Mouse (Mus musculus): Measurements from ENCODE around the gene Slpi. TPM values are rescaled to one million over a fixed set of nuclear protein-coding genes. Genes with fewer than 3 reads are reported as not detected.

The Slpi gene
- total RNA-seq, 2 experiments from 2014 or later = 11.0 to 36.9 TPM

DNA sequence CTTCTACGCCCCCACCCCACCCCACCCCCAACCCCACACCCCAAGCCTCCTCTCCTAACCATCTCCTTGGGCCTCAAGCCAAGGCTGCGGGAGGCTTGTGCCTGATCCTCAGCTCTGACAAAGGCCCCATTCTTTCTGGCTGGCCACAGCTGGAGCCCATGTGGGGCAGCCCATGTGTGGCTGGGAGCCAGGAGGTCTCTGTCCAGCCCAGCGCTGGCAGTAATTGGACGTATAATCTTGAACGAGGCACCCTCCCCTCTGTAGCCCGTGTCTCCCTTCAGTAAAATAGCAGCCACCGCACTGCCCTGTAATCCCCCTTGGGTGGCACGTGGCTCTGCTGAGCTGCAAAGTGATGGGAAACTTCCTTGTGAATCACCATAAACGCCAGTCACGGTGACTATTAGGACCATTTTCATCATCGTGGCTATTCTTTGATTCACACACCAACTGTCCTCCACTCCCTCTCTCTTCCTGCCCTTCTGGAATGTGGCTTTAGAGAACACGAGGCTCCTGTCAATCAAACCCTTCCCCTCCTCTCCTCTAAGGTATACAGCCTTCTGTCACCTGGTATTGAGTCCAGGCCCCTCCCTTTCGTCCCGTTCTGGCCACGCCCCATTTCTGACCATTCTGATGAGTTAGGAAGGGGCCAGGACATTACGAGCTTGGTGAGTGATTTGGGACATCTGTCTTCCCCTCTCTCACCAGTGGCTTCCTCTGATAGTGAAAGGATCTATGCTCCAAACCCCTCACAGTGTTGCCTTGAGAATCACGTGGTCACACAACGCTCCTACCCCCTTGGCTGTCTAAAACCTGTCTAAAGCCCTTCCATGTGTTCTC, 2.8 kb downstream of the Slpi start:
- ATAC-seq (replicated peaks; ENCODE audit: low FRiP score, poor library complexity, severe bottlenecking) = no peak

DNA sequence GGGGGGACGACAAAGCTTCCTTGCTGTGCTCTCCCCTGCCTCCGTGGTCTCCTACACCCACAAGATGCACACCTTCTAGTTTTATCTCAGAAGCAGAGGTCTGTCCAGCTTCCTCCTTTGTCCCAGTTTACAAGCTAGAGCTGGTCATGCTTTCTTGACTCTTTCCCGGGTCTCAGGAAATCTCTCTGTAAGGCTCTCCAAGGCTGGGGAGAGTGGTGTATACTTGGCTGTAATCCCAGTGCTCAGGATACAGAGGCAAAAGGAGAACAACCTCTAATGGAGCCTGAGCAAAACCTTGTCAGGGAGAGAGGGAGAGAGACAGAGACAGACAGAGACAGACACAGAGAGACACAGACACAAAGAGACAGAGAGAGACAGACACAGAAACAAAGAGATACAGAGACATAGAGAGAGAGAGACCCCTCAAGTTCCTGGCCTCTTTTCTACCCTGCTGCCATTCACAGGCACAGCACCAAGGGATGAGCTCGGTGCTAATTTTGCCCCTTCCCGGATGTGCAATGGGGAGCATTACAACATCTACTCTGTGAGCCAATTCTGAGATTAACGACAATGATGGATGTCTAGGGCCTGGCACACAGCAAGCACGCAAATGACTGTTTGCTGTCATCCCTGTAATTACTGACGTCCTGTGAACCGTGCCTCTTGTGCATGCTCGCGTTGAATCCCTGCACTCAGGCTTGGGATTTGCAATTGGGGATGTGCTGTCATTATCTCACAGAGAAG, 5.1 kb downstream of the Slpi start:
- ATAC-seq (replicated peaks; ENCODE audit: low FRiP score, poor library complexity, severe bottlenecking) = no peak

DNA sequence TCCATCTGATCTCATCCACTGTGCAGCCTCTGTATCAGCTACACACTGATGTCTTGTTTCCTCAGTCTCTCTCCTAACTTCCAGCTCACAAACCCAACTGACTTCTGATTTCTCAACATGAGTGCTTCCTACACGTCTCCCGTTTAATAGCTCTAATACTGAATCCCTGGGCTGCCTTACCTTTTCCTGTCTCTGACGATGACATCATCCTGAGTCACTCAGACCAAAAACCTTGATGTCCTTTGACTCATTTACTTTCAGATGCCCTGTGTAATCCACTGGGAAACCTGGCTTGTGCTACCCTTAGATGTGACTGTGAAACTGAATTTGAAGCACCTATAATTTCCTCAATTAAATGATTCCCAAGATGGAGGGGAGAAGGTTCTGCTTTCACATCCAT, 5.9 kb downstream of the Slpi start:
- ATAC-seq (replicated peaks; ENCODE audit: low FRiP score, poor library complexity, severe bottlenecking) = no peak

- ATAC-seq (replicated peaks; ENCODE audit: low FRiP score, poor library complexity, severe bottlenecking) = no peak
Observed at GRCm38 (mm10) chr2:164381726-164382125, 7.2 kb downstream of the Slpi start.

DNA sequence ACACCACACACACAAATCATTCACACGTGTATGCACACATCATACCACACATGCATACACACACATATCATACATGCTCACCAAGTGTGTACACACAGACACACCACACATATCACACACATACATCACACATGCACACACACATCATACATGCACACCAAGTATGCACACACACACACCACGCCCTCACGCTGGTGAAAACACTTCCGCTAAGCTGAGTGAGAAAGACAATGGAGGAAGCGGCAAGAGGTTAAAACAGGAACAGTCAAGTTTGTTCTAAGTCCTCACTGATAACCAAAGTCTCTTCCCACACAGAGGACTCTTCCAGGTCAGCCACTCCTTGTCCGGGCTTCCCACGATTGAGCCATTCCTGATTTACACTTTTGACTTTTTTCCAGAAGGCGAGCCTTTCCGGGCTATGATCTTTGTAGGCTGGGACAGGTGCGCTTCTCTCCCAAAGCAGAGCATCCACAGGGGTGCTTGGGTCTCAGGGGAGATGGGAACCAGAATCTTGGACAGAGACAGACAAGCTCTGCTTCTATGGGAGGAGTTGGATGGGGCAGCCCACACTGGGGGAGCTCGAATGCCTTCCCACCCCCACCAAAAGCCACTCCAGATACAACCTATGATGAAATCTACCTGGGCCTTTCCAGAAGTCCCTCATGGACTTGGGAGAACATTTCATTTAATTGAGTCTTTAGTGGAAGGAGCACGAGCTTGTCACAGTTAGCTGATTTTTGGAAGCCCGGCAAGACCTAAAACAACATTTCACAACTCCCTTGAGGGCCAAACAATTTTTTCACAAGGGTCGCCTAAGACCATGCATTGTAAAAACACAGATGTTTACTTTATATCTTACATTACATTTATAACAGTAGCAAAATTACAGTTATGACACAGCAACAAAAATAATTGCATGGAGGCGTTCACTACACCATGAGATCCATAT, 11.1 kb downstream of the Slpi start:
- no peak for ATAC-seq (replicated peaks; ENCODE audit: low FRiP score, poor library complexity, severe bottlenecking)

DNA sequence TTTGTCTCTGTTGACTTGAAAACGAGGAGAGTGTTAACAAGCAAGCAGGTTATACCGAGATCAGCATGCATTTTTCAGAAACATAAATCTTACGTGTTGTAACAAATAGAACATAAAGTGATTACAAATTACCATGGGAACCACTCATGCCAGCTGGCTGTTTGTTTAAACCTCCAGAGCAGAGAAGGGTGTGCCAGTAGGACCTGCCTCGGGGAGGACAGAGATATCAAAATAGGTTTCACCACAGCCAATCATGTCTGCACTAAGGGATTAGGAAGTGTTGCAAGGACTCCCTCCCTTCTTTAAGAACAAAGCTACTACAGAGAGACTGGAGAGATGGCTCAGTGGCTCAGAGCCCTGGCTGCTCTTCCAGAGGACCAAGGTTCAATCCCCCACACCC, 15.7 kb downstream of the Slpi start:
- ATAC-seq (replicated peaks; ENCODE audit: low FRiP score, poor library complexity, severe bottlenecking) = no peak

- no peak for ATAC-seq (replicated peaks; ENCODE audit: low FRiP score, poor library complexity, severe bottlenecking)
Observed at GRCm38 (mm10) chr2:164372408-164373053, 16.4 kb downstream of the Slpi start.

- no peak for ATAC-seq (replicated peaks; ENCODE audit: low FRiP score, poor library complexity, severe bottlenecking)
Observed at GRCm38 (mm10) chr2:164371371-164371770, 17.5 kb downstream of the Slpi start.

DNA sequence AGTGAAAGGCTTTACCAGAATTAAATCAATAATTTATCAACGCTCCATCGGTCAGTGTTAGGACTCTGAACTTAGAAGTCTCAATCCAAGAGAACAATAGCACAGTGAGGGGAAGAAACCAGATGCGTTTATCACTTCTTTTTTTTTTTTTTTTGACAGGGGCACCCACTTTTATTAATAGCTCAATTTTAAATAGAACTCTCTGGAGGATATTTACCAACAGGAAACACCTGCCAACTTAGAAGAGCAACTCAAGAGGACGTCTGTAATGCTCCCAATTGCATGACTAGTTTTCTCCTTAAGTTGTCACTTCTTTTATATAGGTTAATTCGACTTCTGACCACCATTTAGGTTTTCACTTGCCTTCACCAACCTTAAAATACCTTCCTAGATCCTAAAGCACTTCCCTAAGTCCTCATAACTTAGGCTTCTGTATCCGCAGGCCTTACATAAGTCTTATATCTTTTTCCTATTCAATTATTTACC, 20.2 kb downstream of the Slpi start:
- no peak for ATAC-seq (replicated peaks; ENCODE audit: low FRiP score, poor library complexity, severe bottlenecking)

DNA sequence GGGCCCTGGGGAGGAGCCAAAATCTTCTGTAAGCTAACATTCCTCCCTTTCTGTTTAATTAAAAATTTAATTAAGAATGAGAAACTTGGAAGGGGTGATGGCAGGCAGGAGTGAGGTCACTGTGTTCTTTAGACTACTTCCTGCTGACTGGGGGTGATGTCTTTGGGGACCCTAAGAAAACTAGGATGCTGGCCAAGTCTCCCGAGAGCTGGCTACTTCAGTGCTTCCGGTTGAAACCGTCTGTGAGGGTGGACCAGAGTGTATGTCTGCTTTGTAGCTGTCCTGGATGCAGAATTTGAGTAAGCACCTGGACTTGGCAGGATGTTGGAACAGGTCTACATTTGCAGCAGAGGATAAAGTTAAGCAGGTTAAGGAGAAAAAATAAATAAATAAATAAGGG, 21.9 kb downstream of the Slpi start:
- ATAC-seq (replicated peaks; ENCODE audit: low FRiP score, poor library complexity, severe bottlenecking) = no peak

DNA sequence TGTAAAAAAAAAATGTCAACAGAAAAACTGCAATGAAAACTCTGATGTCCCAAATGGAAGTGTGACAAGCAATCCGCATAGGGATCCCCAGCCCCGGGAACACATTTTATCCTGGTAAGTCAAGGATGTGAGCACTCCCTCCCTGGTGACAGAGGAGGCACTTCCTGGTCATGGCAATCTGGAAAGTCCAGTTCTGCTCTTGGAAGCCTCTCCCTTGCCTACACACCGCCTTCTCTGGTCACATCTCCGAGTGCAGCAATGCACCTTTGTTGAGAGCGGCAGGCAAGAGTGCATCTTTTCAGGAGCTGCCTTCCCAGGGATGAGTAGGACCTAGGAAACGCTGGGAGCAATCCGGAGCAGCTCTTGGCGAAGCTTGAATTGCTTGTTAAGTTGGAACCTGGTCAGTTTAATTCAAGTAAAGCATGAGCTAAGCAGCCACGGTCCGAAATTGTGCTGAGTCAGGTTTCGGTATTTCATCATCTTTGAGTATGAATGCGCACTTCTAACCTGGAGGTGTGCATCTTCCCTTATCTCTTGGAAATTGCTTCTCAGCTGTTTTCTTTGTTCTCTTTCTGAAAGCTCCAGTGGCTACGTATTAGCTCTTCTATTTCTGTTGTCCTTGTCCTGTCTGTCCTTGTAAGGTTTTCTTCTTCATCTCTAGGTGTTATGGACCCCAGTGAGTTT, 27.8 kb downstream of the Slpi start:
- no peak for ATAC-seq (replicated peaks; ENCODE audit: low FRiP score, poor library complexity, severe bottlenecking)

DNA sequence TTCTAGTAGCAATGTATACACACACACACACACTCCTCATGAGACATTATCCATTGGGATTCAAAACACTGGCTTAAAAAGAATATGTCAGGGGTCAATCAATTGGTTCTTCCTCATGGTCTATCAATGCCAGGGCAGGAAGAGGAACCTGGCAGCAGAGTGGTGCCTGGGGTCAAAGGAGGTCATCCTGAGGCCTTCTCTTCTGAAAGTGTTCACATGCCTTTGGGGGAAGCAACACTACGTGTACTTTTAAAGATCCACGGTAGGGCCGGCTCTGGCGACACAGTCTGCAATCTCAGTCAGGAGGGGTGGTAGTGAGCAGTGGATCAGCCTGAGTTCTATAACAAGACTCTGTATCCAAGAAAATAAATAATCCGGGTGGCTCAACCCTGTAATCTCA, 29.2 kb downstream of the Slpi start:
- no peak for ATAC-seq (replicated peaks; ENCODE audit: low FRiP score, poor library complexity, severe bottlenecking)

GRCm38 (mm10) chr2:164359031-164359430, 29.9 kb downstream of the Slpi start:
- ATAC-seq (replicated peaks; ENCODE audit: low FRiP score, poor library complexity, severe bottlenecking) = no peak

GRCm38 (mm10) chr2:164358373-164358772, 30.5 kb downstream of the Slpi start:
- ATAC-seq (replicated peaks; ENCODE audit: low FRiP score, poor library complexity, severe bottlenecking) = no peak

- ATAC-seq (replicated peaks; ENCODE audit: low FRiP score, poor library complexity, severe bottlenecking) = no peak
Observed at GRCm38 (mm10) chr2:164356177-164356967, 32.5 kb downstream of the Slpi start.

- ATAC-seq (replicated peaks; ENCODE audit: low FRiP score, poor library complexity, severe bottlenecking) = no peak
Observed at GRCm38 (mm10) chr2:164353356-164353755, 35.5 kb downstream of the Slpi start.

GRCm38 (mm10) chr2:164352697-164353096, 36.2 kb downstream of the Slpi start:
- ATAC-seq (replicated peaks; ENCODE audit: low FRiP score, poor library complexity, severe bottlenecking) = no peak

DNA sequence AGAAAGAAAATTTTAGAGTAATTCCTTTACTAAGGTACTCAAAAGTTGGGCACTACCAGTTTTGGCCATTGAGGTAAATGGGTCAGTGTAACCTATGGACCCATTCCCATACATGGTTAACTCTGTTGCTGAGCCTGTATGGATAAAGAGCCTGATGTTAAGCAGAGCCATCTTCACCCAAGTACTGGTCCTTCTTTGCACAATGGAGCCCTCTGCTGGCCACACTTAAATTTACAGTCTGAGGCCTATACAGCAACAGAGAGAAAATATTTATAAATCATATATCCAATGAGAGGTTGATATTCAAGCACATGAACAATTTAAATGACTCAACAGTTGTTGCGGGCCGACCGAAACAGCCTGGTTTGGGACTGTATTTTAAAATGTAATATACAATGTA, 39.9 kb downstream of the Slpi start:
- ATAC-seq (replicated peaks; ENCODE audit: low FRiP score, poor library complexity, severe bottlenecking) = no peak

Measured in erythroid progenitor cell, adult 5-6 weeks (primary cell).